Mouse (Mus musculus) heart, embryonic 14.5 days (tissue): ENCODE measurements around the gene Med15. TPM values are rescaled to one million over a fixed set of nuclear protein-coding genes. Genes with fewer than 3 reads are reported as not detected.

Source experiments
- ATAC-seq: fragments of 200-750 bp; cut with Nextera tagmentation; 2 replicates; pipeline ENCODE4 v1.8.0; 2017; ENCODE audit warnings: low read depth, moderate TSS enrichment; ENCODE audit not compliant: insufficient number of reproducible peaks, insufficient read depth, low FRiP score
- H3K27ac ChIP-seq, 2 experiments: fragments of 200-500 bp in 1 of 2; fragments of 300-500 bp in 1 of 2; sonication (generic) in 1 of 2; replicated peaks in 1 of 2; 2 replicates each; pipeline ENCODE4 v1.5.1; 2012 to 2014; ENCODE audit warnings: low read depth in 2 of 2, low read length in 2 of 2, control low read depth in 1 of 2, mild to moderate bottlenecking in 1 of 2, mixed read lengths in 1 of 2; ENCODE audit not compliant: control insufficient read depth in 1 of 2, insufficient read depth in 1 of 2
- H3K27me3 ChIP-seq: fragments of 300-500 bp; sonication (generic); 2 replicates; pipeline ENCODE4 v1.6.1; 2014; ENCODE audit warnings: mild to moderate bottlenecking, low read length, control low read depth; ENCODE audit not compliant: control insufficient read depth, insufficient read depth
- H3K36me3 ChIP-seq: fragments of 300-500 bp; sonication (generic); 2 replicates; pipeline ENCODE4 v1.6.1; 2014; ENCODE audit warnings: mild to moderate bottlenecking, control low read depth, low read length, mixed read lengths; ENCODE audit not compliant: control insufficient read depth, insufficient read depth
- H3K4me1 ChIP-seq, 2 experiments: fragments of 200-500 bp in 1 of 2; fragments of 300-500 bp in 1 of 2; sonication (generic) in 1 of 2; 2 replicates each; pipeline ENCODE4 v1.6.1; 2012 to 2014; ENCODE audit warnings: low read length in 2 of 2, control low read depth in 1 of 2, mixed read lengths in 1 of 2; ENCODE audit not compliant: control insufficient read depth in 2 of 2, insufficient read depth in 2 of 2
- H3K4me2 ChIP-seq: fragments of 300-500 bp; sonication (generic); 2 replicates; pipeline ENCODE4 v1.6.1; 2014; ENCODE audit warnings: mild to moderate bottlenecking, low read length
- H3K4me3 ChIP-seq, 2 experiments: fragments of 200-500 bp in 1 of 2; fragments of 300-500 bp in 1 of 2; sonication (generic) in 1 of 2; 2 replicates each; pipeline ENCODE4 v1.5.1; 2012 to 2014; ENCODE audit warnings: low read length in 2 of 2, mild to moderate bottlenecking in 2 of 2, control low read depth in 1 of 2, low read depth in 1 of 2, moderate library complexity in 1 of 2; ENCODE audit not compliant: control insufficient read depth in 1 of 2, insufficient read depth in 1 of 2
- H3K9ac ChIP-seq: fragments of 300-500 bp; sonication (generic); 2 replicates; pipeline ENCODE4 v1.6.1; 2014; ENCODE audit warnings: mild to moderate bottlenecking, low read length
- H3K9me3 ChIP-seq: fragments of 300-500 bp; sonication (generic); 2 replicates; pipeline ENCODE4 v1.6.1; 2016; ENCODE audit warnings: low read length, control low read depth; ENCODE audit not compliant: control insufficient read depth
- WGBS: fragments of 180-500 bp; shearing (Covaris S2); extraction: QIAGEN DNeasy Blood & Tissue Kit; methylation state at CpG from one replicate; pipeline ENCODE4 v1.1.7; 2014; 5-methylcytosine and 5-hydroxymethylcytosine counted together
- polyA plus RNA-seq: library from polyadenylated mRNA; unstranded; fragments of >200 nt; fragmentation: Nextera tagmentation; extraction: Ambion mirVana; gene quantifications from 2 replicates; pipeline ENCODE4 v1.2.1, GENCODE M21; 2014

Gene Med15
- polyA plus RNA-seq, 1 experiment from 2014 or later: 31.6 TPM

DNA sequence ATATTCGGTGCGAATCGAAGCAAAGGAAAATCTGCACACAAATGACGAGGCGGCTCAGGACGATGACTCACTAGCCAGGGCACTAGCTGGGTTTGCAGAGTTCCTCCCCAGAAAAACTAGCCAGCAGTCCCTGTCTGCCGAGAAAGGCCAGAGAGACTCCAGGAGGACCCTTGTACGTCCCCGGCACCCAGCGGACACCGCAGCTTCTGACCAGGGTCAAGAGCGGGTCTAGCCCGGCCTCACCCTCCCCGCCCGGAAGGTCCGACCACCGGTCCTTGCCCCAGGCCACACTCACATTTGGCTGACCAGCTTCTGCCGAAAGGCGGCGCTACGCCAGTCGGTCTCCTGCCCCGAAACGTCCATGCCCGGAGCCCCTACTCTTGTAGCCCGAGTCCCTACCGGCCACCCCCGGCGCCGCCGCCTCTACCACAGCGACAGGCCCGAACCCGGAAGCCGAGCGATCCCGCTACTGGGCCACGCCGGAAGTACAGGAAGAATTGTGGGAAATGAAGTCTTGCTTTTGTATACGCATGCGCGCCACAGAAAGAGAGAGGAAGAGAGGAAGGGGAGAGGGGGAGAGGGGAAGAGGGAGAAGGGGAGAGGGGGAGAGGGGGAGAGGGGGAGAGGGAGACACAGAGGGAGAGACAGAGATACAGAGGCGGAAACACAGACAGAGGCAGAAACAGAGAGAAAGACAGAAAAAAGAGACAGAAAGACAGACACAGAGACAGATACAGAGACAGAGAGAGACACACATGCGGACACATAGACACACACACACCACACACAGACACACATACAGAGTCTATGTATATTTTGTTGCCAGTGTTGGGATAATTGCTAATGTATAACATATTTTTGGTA is 10.0 kb downstream of the Med15 start:
- Histone ChIP-seq H3K4me1 (peaks cover 3 to 17% of the 10 kb centered on the region in 2 experiments; a peak in 3 of 4 replicates), H3K4me3 (peak overlapping the region; percentile 67 to 69), H3K36me3 (no peaks in the 10 kb centered on the region), H3K9me3 (no peaks in the 10 kb centered on the region), H3K27ac (peak overlapping the region; percentile 82 to 87), H3K4me2 (peak overlapping the region; percentile 83), H3K9ac (peak overlapping the region; percentile 90), H3K27me3 (no peaks in the 10 kb centered on the region)
- 2% methylated on average over 44 of the region's 44 CpGs for WGBS
- ATAC-seq: peak; percentile 81

DNA sequence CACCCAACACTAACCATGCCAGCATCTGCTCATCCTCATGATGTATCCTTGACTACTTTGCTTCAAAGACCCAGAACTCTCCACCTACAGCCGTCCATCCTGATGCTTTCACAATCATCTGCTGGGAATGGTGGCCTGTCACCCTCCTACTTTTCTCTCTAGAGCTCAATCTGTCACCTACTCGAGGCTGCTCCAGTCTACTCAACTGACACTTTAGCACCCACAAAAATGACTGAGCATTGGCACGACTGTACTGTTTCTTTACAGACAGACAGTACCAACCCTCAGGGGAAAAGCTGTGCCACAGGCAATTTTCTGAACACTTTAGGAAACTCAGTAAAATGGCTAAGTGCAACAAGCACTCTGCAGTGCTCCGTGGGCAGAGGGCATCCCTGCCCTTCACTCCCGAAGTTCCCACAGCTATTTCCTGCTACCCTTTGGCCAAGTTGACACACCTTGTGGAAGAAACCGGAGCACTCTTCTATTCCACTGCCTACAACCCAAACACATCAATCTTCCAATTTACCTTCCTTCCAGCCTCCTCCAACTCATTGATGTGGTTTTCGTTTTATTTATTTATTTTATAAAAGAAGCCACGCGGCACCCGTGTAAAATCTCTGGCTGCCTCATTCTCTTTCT is 10.8 kb downstream of the Med15 start:
- ATAC-seq: 0 out of 2 replicates have a peak, but pooled peaks have one; percentile 7
- Histone ChIP-seq H3K9ac (peak overlapping the region; percentile 90), H3K4me2 (peak overlapping the region; percentile 83), H3K27me3 (no peaks in the 10 kb centered on the region), H3K9me3 (no peaks in the 10 kb centered on the region), H3K4me3 (peak overlapping the region; percentile 67 to 69), H3K36me3 (no peaks in the 10 kb centered on the region), H3K4me1 (peaks cover 3 to 20% of the 10 kb centered on the region in 2 experiments; a peak in 3 of 4 replicates), H3K27ac (peak overlapping the region; percentile 82 to 87; a peak in 3 of 4 replicates)
- 1% methylated on average over 10 of the region's 10 CpGs for WGBS

GRCm38 (mm10) chr16:17721114-17721808 is 11.4 kb downstream of the Med15 start:
- Histone ChIP-seq H3K4me2 (peak overlapping the region; percentile 83), H3K9me3 (no peaks in the 10 kb centered on the region), H3K9ac (peak overlapping the region; percentile 90), H3K36me3 (no peaks in the 10 kb centered on the region), H3K4me1 (peaks cover 3 to 20% of the 10 kb centered on the region in 2 experiments; a peak in 2 of 4 replicates), H3K27me3 (no peaks in the 10 kb centered on the region), H3K4me3 (peak overlapping the region; percentile 67 to 69; a peak in 3 of 4 replicates), H3K27ac (no peak overlapping the region)
- 62% methylated on average over 9 of the region's 9 CpGs for WGBS
- no peak for ATAC-seq

- Histone ChIP-seq H3K9me3 (no peaks in the 10 kb centered on the region), H3K4me2 (no peak overlapping the region), H3K36me3 (no peaks in the 10 kb centered on the region), H3K4me3 (no peak overlapping the region), H3K9ac (no peak overlapping the region), H3K27ac (no peak overlapping the region), H3K27me3 (no peaks in the 10 kb centered on the region), H3K4me1 (peaks cover 3 to 20% of the 10 kb centered on the region in 2 experiments; a peak in 2 of 4 replicates)
- WGBS: 70% methylated on average over 1 of the region's 1 CpGs
- ATAC-seq: no peak
These were observed 14.9 kb downstream of the Med15 start for GRCm38 (mm10) chr16:17717791-17718190.

DNA sequence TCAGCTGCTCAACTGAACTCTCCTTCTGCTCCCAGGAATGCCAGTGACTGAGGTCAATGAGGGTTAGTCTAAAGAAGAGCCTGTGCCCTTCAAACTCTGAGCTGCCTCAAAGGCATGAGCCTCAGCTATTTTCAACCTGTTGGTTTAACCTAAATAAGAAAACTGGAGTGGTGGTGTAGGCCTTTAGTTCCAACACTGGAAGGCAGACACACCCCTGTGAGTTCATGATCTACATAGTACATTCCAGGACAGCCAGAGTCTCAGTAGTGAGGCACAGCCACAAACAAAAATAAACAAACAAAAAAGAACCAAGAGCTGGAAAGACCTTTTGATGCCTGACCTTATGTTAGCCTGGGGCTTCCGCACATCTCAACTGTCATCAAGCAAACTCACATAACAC is 25.1 kb downstream of the Med15 start:
- H3K27ac ChIP-seq: peak overlapping the region in 1 of 2 experiments; percentile 47; a peak in 1 of 4 replicates
- H3K9ac ChIP-seq: no peak overlapping the region
- peaks cover 0 to 12% of the 10 kb centered on the region in 2 experiments; a peak in 2 of 4 replicates for H3K4me1 ChIP-seq
- no peaks in the 10 kb centered on the region for H3K9me3 ChIP-seq
- peaks cover 12% of the 10 kb centered on the region for H3K36me3 ChIP-seq
- no peak overlapping the region for H3K4me3 ChIP-seq
- H3K4me2 ChIP-seq: no peak overlapping the region
- WGBS: 82% methylated on average over 1 of the region's 1 CpGs
- no peak for ATAC-seq
- no peaks in the 10 kb centered on the region for H3K27me3 ChIP-seq

DNA sequence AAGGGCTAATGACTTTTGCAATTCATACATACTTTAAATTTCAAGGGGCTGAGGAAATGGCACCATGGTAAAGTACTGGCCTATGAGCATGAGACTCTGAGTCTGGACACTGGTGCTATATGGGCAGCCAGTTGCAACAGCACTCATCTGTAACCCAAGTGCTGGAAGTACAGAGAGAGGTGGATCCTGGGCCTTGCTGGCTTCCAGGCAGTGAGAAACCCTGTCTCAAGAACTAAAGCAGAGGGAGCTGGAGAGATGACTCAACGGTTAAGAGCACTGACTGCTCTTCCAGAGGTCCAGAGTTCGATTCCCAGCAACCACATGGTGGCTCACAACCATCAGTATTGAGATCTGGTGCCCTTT is 31.7 kb downstream of the Med15 start:
- Histone ChIP-seq H3K4me2 (no peak overlapping the region), H3K4me3 (no peak overlapping the region), H3K9ac (no peak overlapping the region), H3K27me3 (no peaks in the 10 kb centered on the region), H3K4me1 (no peaks in the 10 kb centered on the region), H3K36me3 (peaks cover 44% of the 10 kb centered on the region), H3K9me3 (no peaks in the 10 kb centered on the region), H3K27ac (no peak overlapping the region)
- ATAC-seq: no peak
- WGBS: 82% methylated on average over 2 of the region's 2 CpGs

DNA sequence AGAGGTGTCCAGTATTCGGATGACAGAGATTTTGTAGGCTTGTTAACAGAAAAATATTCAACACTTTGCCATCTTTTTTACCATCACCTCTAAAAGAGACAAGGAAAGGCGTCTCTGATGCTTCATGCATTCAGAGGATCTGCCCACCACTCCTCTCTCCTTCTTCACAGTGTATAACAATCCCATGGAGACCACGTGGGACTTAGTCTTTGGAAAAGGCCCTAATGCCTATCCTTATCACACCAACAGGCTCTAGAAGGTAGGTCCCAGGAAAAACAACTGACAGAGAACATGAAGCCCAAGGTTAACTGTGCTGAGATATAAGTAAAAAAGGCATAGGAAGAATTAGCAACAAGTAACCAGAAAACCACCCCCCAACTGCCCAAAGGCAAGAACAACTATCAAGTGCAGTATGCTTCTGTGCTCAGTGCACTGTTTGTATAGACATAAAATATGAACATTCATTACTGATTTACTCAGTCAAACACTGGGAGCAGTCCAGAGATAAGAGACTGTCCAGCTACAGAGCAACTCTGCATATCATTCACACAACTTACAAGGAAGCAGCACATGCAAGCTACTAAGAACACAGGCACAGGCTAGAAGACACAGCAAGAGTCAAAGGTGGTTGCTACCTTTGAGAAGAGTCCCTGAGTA is 32.2 kb downstream of the Med15 start:
- H3K36me3 ChIP-seq: peaks cover 47% of the 10 kb centered on the region
- no peaks in the 10 kb centered on the region for H3K9me3 ChIP-seq
- no peak for ATAC-seq
- H3K4me2 ChIP-seq: no peak overlapping the region
- no peaks in the 10 kb centered on the region for H3K4me1 ChIP-seq
- no peak overlapping the region for H3K4me3 ChIP-seq
- no peak overlapping the region for H3K27ac ChIP-seq
- 79% methylated on average over 3 of the region's 3 CpGs for WGBS
- no peaks in the 10 kb centered on the region for H3K27me3 ChIP-seq
- no peak overlapping the region for H3K9ac ChIP-seq
